Mouse (Mus musculus) forebrain, embryonic 11.5 days (tissue): ENCODE measurements around the gene Psors1c2. TPM values are rescaled to one million over a fixed set of nuclear protein-coding genes. Genes with fewer than 3 reads are reported as not detected.

ENCODE experiments used
- ATAC-seq: fragments of 200-750 bp; cut with Nextera tagmentation; replicated peaks from 2 replicates; pipeline ENCODE4 v1.8.0; 2017; ENCODE audit warnings: moderate TSS enrichment; ENCODE audit not compliant: low FRiP score
- DNase-seq: peaks from one replicate; pipeline ENCODE4 v3.0.0-alpha.2; 2017; ENCODE audit warnings: low spot score
- H3K27ac ChIP-seq: fragments of 300-500 bp; sonication (generic); 2 replicates; pipeline ENCODE4 v1.5.1; 2014; ENCODE audit warnings: low read depth, low read length
- H3K27me3 ChIP-seq: fragments of 300-500 bp; sonication (generic); 2 replicates; pipeline ENCODE4 v1.6.1; 2014; ENCODE audit warnings: mild to moderate bottlenecking, low read length, mixed read lengths; ENCODE audit not compliant: control insufficient read depth, insufficient read depth
- H3K36me3 ChIP-seq: fragments of 300-500 bp; sonication (generic); 2 replicates; pipeline ENCODE4 v1.6.1; 2014; ENCODE audit warnings: mild to moderate bottlenecking, low read length, moderate library complexity, mixed read lengths; ENCODE audit not compliant: control insufficient read depth, insufficient read depth
- H3K4me1 ChIP-seq: fragments of 300-500 bp; sonication (generic); replicated peaks from 2 replicates; pipeline ENCODE4 v1.6.1; 2014; ENCODE audit warnings: low read length, mixed read lengths; ENCODE audit not compliant: control insufficient read depth, insufficient read depth
- H3K4me2 ChIP-seq: fragments of 300-500 bp; sonication (generic); 2 replicates; pipeline ENCODE4 v1.6.1; 2014; ENCODE audit warnings: low read depth, mild to moderate bottlenecking, low read length, moderate library complexity, mixed read lengths; ENCODE audit not compliant: severe bottlenecking
- H3K4me3 ChIP-seq: fragments of 300-500 bp; sonication (generic); 2 replicates; pipeline ENCODE4 v1.5.1; 2014; ENCODE audit warnings: low read depth, low read length
- H3K9ac ChIP-seq: fragments of 300-500 bp; sonication (generic); 2 replicates; pipeline ENCODE4 v1.6.1; 2014; ENCODE audit warnings: low read length
- H3K9me3 ChIP-seq: fragments of 300-500 bp; sonication (generic); 2 replicates; pipeline ENCODE4 v1.6.1; 2016; ENCODE audit warnings: low read length, mixed read lengths; ENCODE audit not compliant: control insufficient read depth
- WGBS: fragments of 180-500 bp; shearing (Covaris S2); extraction: QIAGEN DNeasy Blood & Tissue Kit; methylation state at CpG from one replicate; pipeline ENCODE4 v1.1.7; 2014; 5-methylcytosine and 5-hydroxymethylcytosine counted together
- polyA plus RNA-seq: library from polyadenylated mRNA; unstranded; fragments of >200 nt; fragmentation: Nextera tagmentation; extraction: Ambion mirVana; gene quantifications from 2 replicates; pipeline ENCODE4 v1.2.1, GENCODE M21; 2014

The Psors1c2 gene
- polyA plus RNA-seq, 1 experiment from 2014 or later, result 1.4 TPM

DNA sequence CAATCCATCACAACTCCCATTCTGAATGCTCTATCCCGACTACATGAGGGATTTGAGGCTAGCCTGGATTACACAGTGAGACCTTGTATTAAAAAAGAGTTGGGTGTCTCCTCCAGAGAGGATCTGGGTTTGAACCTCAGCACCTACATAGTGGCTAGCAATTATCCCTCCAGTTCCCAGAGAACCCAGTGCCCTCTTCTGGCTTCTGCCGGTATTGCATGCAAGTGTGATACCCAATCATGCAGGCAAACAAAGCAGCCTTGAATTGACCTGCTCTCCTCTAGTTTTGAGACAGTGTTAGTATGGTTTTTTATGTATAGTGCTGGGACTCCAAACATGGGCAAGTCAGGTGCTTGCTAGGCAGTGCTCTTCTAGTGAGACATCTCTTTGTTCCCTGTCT lies 19.1 kb upstream of the Psors1c2 start:
- WGBS, result 12% methylated on average over 2 of the region's 2 CpGs
- Histone ChIP-seq H3K4me1 (peaks cover 18% of the 10 kb centered on the region), H3K9me3 (no peaks in the 10 kb centered on the region), H3K27me3 (peaks cover under 1% of the 10 kb centered on the region; the same call in 1 of the 2 replicates), H3K36me3 (no peaks in the 10 kb centered on the region), H3K9ac (no peak overlapping the region), H3K27ac (no peak overlapping the region), H3K4me2 (no peak overlapping the region), H3K4me3 (no peak overlapping the region)
- no peak for ATAC-seq
- peak; percentile 87 for DNase-seq

DNA sequence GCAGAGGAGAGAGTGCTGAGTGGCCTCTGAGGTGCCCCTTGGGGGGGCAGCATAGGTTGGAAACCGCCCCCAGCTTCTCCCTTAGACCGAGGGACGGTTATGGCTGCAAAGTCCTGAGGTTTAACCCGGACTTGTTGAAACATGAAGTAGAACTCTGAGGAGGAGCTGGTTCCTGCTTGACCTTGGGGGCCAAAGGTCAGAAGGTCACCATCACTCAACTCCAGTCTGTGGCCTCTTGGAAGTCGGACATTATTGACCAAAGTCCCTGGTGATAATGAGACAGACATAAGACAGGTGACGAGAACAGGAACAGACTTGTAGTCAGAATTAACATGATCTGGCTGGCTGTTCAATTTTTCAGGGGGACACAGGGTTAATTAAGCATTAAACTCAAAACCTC lies 18.2 kb upstream of the Psors1c2 start:
- DNase-seq (no peak), ATAC-seq (no peak)

DNA sequence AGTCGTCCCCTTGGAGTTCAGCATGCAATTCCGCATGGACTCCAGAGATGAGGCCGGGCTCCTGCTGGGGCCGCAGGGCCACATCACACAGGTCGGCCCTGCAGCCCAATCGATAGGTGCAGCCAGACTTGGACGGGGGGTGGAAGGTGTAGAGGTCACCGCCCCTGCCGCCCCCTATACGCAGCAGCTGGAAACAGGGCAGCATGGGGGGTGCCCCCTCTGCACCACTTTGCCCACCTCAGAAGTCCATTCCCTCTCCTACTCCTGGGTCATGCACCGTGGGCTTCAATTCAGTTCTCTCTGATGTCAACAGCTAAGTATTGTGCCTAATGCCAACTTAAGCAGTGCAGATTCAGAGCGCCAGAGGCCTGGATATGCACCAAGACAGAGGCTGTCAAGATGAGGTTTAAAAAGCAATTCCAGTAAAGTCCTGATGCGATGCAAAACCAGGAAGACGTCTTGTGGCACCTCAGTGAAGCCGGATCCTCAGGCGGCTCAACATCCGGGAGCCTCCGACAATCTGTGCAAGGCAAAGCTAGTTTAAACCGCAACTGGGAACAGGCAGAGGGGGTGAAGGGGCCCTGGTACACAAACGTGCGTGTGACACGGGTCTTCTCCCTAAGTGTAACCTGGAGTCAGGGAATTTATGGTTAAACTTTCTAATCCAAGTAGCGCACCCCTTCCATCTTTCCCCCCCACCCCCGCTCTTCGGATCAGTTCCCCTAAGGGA lies 16.9 kb upstream of the Psors1c2 start:
- peak overlapping the region; percentile 61 for H3K9ac ChIP-seq
- peak overlapping the region; percentile 62 for H3K4me2 ChIP-seq
- H3K4me1 ChIP-seq, result peaks cover 18% of the 10 kb centered on the region
- no peaks in the 10 kb centered on the region for H3K9me3 ChIP-seq
- ATAC-seq, result peak; percentile 31
- peak; percentile 74 for DNase-seq
- WGBS, result 7% methylated on average over 25 of the region's 25 CpGs
- no peaks in the 10 kb centered on the region for H3K27me3 ChIP-seq
- no peak overlapping the region for H3K27ac ChIP-seq
- H3K4me3 ChIP-seq, result peak overlapping the region; percentile 54
- H3K36me3 ChIP-seq, result no peaks in the 10 kb centered on the region

More for the DNA sequence above, 18.2 kb upstream of the Psors1c2 start:
- Histone ChIP-seq H3K9me3 (no peaks in the 10 kb centered on the region), H3K4me3 (no peak overlapping the region), H3K36me3 (no peaks in the 10 kb centered on the region), H3K4me1 (peaks cover 18% of the 10 kb centered on the region), H3K27me3 (no peaks in the 10 kb centered on the region), H3K4me2 (peak overlapping the region; percentile 62; the same call in 1 of the 2 replicates), H3K9ac (peak overlapping the region; percentile 61), H3K27ac (no peak overlapping the region)
- WGBS, result 69% methylated on average over 6 of the region's 6 CpGs

DNA sequence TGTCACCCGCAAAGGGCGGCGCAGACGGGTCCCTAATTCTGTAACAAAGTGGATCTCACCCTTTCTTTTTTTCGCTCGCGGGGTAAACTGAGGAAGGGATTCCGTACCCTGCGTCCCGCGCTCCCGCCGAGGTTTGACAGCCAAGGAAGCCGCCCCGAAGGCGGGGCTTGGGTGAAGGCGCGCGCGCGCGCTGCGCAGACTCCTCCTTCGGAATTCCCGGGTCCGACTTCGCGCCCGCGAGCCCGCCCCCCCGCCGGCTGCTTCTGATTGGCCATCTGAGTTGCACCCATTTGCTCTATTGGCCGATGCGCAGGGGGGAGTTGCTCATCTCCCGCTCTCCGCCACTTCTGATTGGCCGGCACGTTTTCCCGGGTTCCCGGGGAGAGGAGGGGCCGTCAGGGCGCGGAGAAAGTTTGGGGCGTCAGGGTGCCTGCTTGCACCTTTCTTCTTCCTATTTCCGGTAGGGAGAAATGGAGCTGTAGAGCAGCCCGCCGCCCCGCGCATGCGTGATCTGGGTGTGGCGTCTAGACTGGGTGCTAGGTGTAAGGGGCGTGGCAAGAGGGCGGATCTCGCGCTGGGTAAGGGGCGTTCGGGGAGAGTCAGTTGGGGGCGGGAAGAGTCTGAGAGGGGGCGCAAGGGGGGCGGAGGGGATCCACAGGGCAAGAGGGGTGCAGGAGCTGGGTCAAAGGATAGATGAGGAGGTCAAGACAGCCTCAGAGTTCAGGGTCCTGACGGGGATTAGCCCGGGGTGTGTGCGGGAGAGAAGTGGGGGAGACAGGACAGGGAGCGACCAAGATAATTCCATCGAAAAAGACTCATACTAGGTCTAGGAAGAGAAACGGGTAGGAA lies 16.1 kb upstream of the Psors1c2 start, which contains the start of the genes Tcf19 and Cchcr1:
Gene Tcf19, minus strand, starts transcription at position 173 of the 849 bp plus-strand sequence.
Gene Cchcr1, plus strand, starts transcription at position 449 of the 849 bp plus-strand sequence.
- Histone ChIP-seq H3K27ac (no peak within 1 kb of the TSS), H3K4me1 (peaks cover 18% of the 10 kb centered on the region), H3K9me3 (no peaks in the 10 kb centered on the region), H3K36me3 (no peaks in the 10 kb centered on the region), H3K27me3 (no peaks in the 10 kb centered on the region), H3K4me3 (peak within 1 kb of the TSS; percentile 54), H3K4me2 (peak within 1 kb of the TSS; percentile 62), H3K9ac (peak within 1 kb of the TSS; percentile 64)
- peak; percentile 95 for ATAC-seq
- WGBS, result under 1% methylated on average over 66 of the region's 67 CpGs
- DNase-seq, result peak; percentile 99

DNA sequence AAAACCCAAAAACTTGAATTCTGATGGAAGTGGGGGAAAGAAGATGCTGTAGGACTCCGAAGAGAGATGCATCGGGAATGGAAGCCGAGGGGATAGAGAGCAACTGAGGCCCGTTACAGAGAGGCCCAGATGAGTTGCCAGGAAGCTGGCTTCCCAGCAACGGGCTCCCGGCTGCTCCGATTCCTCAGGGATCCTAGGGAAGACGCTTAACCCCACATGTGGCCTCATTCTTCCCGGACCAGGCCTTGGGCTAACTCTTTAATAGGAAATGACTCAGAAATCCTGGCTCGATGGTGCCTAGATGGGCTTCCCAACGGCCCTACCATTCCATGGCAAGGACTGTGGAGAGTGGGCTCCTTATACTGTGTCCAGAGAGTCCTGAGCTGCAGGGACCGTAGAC lies 15.5 kb upstream of the Psors1c2 start:
- Histone ChIP-seq H3K4me3 (peak overlapping the region; percentile 54), H3K27me3 (no peaks in the 10 kb centered on the region), H3K4me1 (peaks cover 18% of the 10 kb centered on the region), H3K4me2 (peak overlapping the region; percentile 62), H3K36me3 (no peaks in the 10 kb centered on the region), H3K27ac (no peak overlapping the region), H3K9me3 (no peaks in the 10 kb centered on the region), H3K9ac (peak overlapping the region; percentile 64)
- 8% methylated on average over 12 of the region's 12 CpGs for WGBS
- ATAC-seq (no peak), DNase-seq (peak; percentile 55)

DNA sequence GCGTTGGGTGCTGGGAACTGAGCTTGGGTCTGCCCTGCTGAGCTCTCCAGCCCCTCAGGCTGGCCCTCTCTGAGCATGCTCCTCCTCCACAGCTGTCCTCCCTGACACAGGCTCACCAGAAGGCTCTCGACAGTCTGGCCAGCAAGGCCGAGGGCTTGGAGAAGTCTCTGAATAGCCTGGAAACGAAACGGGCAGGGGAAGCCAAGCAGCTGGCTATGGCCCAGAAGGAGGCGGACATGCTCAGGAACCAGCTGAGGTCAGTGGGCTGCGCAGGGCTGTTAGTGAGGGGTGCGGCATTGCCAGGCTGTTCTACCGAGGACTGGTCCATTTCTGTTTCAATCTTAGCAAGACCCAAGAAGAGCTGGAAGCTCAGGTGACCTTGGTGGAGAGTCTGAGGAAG lies 8.6 kb upstream of the Psors1c2 start:
- H3K4me1 ChIP-seq, result no peaks in the 10 kb centered on the region
- no peak overlapping the region for H3K4me2 ChIP-seq
- H3K4me3 ChIP-seq, result no peak overlapping the region
- no peaks in the 10 kb centered on the region for H3K27me3 ChIP-seq
- WGBS, result 89% methylated on average over 9 of the region's 9 CpGs
- no peak overlapping the region for H3K9ac ChIP-seq
- ATAC-seq, result no peak
- H3K36me3 ChIP-seq, result no peaks in the 10 kb centered on the region; the same call in 1 of the 2 replicates
- H3K9me3 ChIP-seq, result no peaks in the 10 kb centered on the region
- H3K27ac ChIP-seq, result no peak overlapping the region
- no peak for DNase-seq

DNA sequence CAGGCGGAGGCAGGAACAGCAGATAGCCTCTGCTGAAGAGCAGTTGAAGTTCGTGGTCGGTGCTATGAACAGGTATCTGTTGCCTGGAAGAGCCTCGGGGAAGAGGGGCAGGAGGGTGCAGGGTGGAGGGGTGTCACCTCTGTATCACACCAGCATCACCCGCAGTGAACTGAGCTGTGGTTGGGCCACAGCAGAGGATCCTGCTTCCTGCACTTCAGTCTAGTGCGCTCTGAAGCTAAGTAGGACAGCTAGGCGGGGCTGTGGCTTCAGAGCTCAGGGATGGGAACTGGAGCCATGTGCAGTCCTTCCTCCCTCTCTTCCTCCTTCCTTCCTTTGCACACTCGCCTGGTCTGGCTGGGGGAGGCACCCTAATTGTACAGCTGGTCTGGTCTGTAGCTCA lies 6.4 kb upstream of the Psors1c2 start:
- Histone ChIP-seq H3K36me3 (no peaks in the 10 kb centered on the region; the same call in 1 of the 2 replicates), H3K9me3 (no peaks in the 10 kb centered on the region), H3K4me1 (no peaks in the 10 kb centered on the region), H3K9ac (no peak overlapping the region), H3K4me3 (no peak overlapping the region), H3K4me2 (no peak overlapping the region), H3K27ac (no peak overlapping the region), H3K27me3 (no peaks in the 10 kb centered on the region)
- 81% methylated on average over 8 of the region's 8 CpGs for WGBS
- ATAC-seq (no peak), DNase-seq (no peak)

DNA sequence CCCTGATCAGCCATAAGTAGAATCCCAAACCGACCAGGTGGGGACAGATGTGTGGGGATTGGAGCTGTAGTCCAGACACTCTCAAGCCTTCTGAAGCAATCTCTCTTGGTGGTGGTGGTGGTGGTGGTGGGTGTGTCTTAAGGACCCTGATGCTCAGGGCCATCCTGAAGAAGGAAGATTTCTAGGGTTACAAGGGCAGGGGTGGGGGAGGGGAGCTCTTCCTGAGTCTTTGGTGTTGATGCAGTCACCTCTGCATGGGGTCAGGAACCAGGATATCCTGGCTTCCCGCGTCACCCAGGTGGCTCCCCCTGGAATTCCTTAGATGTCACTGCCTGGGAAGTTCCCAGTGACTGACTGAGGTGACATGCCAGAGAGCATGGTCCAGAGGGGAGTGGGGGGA lies 641 bp upstream of the Psors1c2 start:
- ATAC-seq, result no peak

More for the DNA sequence above, 641 bp upstream of the Psors1c2 start:
- H3K9ac ChIP-seq, result no peak overlapping the region
- H3K4me3 ChIP-seq, result no peak overlapping the region
- H3K9me3 ChIP-seq, result no peaks in the 10 kb centered on the region
- no peak overlapping the region for H3K27ac ChIP-seq
- H3K36me3 ChIP-seq, result no peaks in the 10 kb centered on the region
- no peaks in the 10 kb centered on the region for H3K27me3 ChIP-seq
- DNase-seq, result no peak
- no peaks in the 10 kb centered on the region for H3K4me1 ChIP-seq
- WGBS, result 26% methylated on average over 3 of the region's 3 CpGs
- H3K4me2 ChIP-seq, result no peak overlapping the region
